Mouse (Mus musculus) CH12.LX (cell line): Measurements from ENCODE around the gene Fbxo36. TPM values are rescaled to one million over a fixed set of nuclear protein-coding genes. Genes with fewer than 3 reads are reported as not detected.

Experiments
- DNase-seq: peaks from one replicate; pipeline ENCODE4 v3.0.0-alpha.2; 2013; ENCODE audit errors: extremely low read depth
- H3K27ac ChIP-seq: 2 replicates; pipeline ENCODE4 v1.5.1; 2012; ENCODE audit warnings: low read depth, mild to moderate bottlenecking, control low read depth, moderate library complexity; ENCODE audit not compliant: insufficient read depth
- H3K27me3 ChIP-seq: replicated peaks from 2 replicates; pipeline ENCODE3; 2012; ENCODE audit warnings: inconsistent platforms
- H3K36me3 ChIP-seq, 2 experiments: replicated peaks in 1 of 2; 2 replicates each; pipeline versions ENCODE3 to v1.6.1; 2012; ENCODE audit warnings: inconsistent platforms in 1 of 2, low read length in 1 of 2, mild to moderate bottlenecking in 1 of 2, mixed read lengths in 1 of 2, moderate library complexity in 1 of 2; ENCODE audit not compliant: control insufficient read depth in 1 of 2, insufficient read depth in 1 of 2
- H3K4me1 ChIP-seq, 2 experiments: 2 replicates each; pipeline ENCODE4 v1.6.1; 2012; ENCODE audit warnings: inconsistent platforms in 1 of 2, moderate library complexity in 1 of 2; ENCODE audit not compliant: insufficient read depth in 2 of 2, control insufficient read depth in 1 of 2
- H3K4me2 ChIP-seq: 2 replicates; pipeline ENCODE4 v1.6.1; 2012; ENCODE audit warnings: low read depth, mild to moderate bottlenecking, control low read depth; ENCODE audit not compliant: poor library complexity, insufficient read depth, severe bottlenecking
- H3K4me3 ChIP-seq, 3 experiments: fragments of 150-350 bp in 1 of 3; sonication (generic) in 1 of 3; replicated peaks in 1 of 3; 2 replicates each; pipeline versions ENCODE3 to v1.5.1; 2011 to 2012; ENCODE audit warnings: low read depth in 2 of 3, low read length in 2 of 3, mild to moderate bottlenecking in 2 of 3, moderate library complexity in 2 of 3, control low read depth in 1 of 3, improper control_type of control experiment in 1 of 3, inconsistent platforms in 1 of 3, mixed read lengths in 1 of 3; ENCODE audit not compliant: poor library complexity in 1 of 3
- H3K79me2 ChIP-seq: replicated peaks from 2 replicates; pipeline ENCODE4 v1.6.1; 2012; ENCODE audit warnings: mild to moderate bottlenecking, moderate library complexity; ENCODE audit not compliant: control insufficient read depth, poor library complexity, insufficient read depth, severe bottlenecking; ENCODE audit errors: extremely low read depth
- H3K9ac ChIP-seq: 2 replicates; pipeline ENCODE4 v1.6.1; 2012; ENCODE audit warnings: low read depth, mild to moderate bottlenecking, control low read depth, moderate library complexity; ENCODE audit not compliant: insufficient read depth
- H3K9me3 ChIP-seq: replicated peaks from 2 replicates; pipeline ENCODE3; 2012; ENCODE audit warnings: low read length, inconsistent platforms, mixed read lengths
- CHD1 ChIP-seq: IDR thresholded peaks from 2 replicates; pipeline ENCODE4 v1.6.1; 2012; ENCODE audit warnings: low read depth, low read length, improper control_type of control experiment, inconsistent platforms
- CHD2 ChIP-seq: IDR thresholded peaks from 2 replicates; pipeline ENCODE4 v1.6.1; 2011; ENCODE audit warnings: low read length, improper control_type of control experiment
- CTCF ChIP-seq, 2 experiments: IDR thresholded peaks in 1 of 2; conservative IDR thresholded peaks in 1 of 2; 2 replicates each; pipeline ENCODE4 v1.5.1; 2011 to 2012; ENCODE audit warnings: low read depth in 2 of 2, low read length in 2 of 2, improper control_type of control experiment in 1 of 2, inconsistent platforms in 1 of 2, mild to moderate bottlenecking in 1 of 2, moderate library complexity in 1 of 2
- ELF1 ChIP-seq: IDR thresholded peaks from 2 replicates; pipeline ENCODE4 v1.6.1; 2014; ENCODE audit warnings: low read depth, mild to moderate bottlenecking, inconsistent platforms, low read length, improper control_type of control experiment
- EP300 ChIP-seq: IDR thresholded peaks from 2 replicates; pipeline ENCODE4 v1.6.1; 2011; ENCODE audit warnings: low read length, improper control_type of control experiment
- ETS1 ChIP-seq: conservative IDR thresholded peaks from 2 replicates; pipeline ENCODE4 v1.6.1; 2012; ENCODE audit warnings: low read depth, mild to moderate bottlenecking, inconsistent platforms, low read length, improper control_type of control experiment, moderate library complexity
- GABPA ChIP-seq: IDR thresholded peaks from 2 replicates; pipeline ENCODE4 v1.6.1; 2012; ENCODE audit warnings: low read depth, low read length, improper control_type of control experiment, inconsistent platforms; ENCODE audit not compliant: insufficient replicate concordance
- IRF4 ChIP-seq: IDR thresholded peaks from 2 replicates; pipeline ENCODE4 v1.6.1; 2014; ENCODE audit warnings: low read depth, mild to moderate bottlenecking, inconsistent platforms, low read length, improper control_type of control experiment
- JUN ChIP-seq: IDR thresholded peaks from 2 replicates; pipeline ENCODE4 v1.6.1; 2011; ENCODE audit warnings: low read depth, mild to moderate bottlenecking, low read length, improper control_type of control experiment, moderate library complexity; ENCODE audit not compliant: insufficient read depth
- JUND ChIP-seq: conservative IDR thresholded peaks from 2 replicates; pipeline ENCODE4 v1.6.1; 2011; ENCODE audit warnings: low read depth, low read length, improper control_type of control experiment
- KAT2A ChIP-seq: IDR thresholded peaks from 2 replicates; pipeline ENCODE4 v1.6.1; 2012; ENCODE audit warnings: low read length, improper control_type of control experiment, inconsistent platforms; ENCODE audit not compliant: insufficient replicate concordance
- MAFK ChIP-seq: IDR thresholded peaks from 2 replicates; pipeline ENCODE4 v1.6.1; 2011; ENCODE audit warnings: low read length, improper control_type of control experiment; ENCODE audit not compliant: insufficient replicate concordance
- MAX ChIP-seq: IDR thresholded peaks from 2 replicates; pipeline ENCODE4 v1.6.1; 2011; ENCODE audit warnings: low read length, improper control_type of control experiment
- MAZ ChIP-seq: IDR thresholded peaks from 2 replicates; pipeline ENCODE4 v1.6.1; 2012; ENCODE audit warnings: low read depth, mild to moderate bottlenecking, inconsistent platforms, low read length, improper control_type of control experiment, moderate library complexity
- MEF2A ChIP-seq: IDR thresholded peaks from 2 replicates; pipeline ENCODE4 v1.6.1; 2014; ENCODE audit warnings: low read depth, mild to moderate bottlenecking, inconsistent platforms, low read length, improper control_type of control experiment, borderline replicate concordance
- MYC ChIP-seq: IDR thresholded peaks from 2 replicates; pipeline ENCODE4 v1.6.1; 2011; ENCODE audit warnings: low read depth, mild to moderate bottlenecking, improper control_type of control experiment, low read length
- NELFE ChIP-seq: IDR thresholded peaks from 2 replicates; pipeline ENCODE4 v1.6.1; 2011; ENCODE audit warnings: low read depth, low read length, improper control_type of control experiment
- NRF1 ChIP-seq: IDR thresholded peaks from 2 replicates; pipeline ENCODE4 v1.6.1; 2014; ENCODE audit warnings: low read depth, mild to moderate bottlenecking, inconsistent platforms, low read length, improper control_type of control experiment, moderate library complexity
- POLR2A ChIP-seq: IDR thresholded peaks from 2 replicates; pipeline ENCODE4 v1.6.1; 2011; ENCODE audit warnings: low read depth, mild to moderate bottlenecking, improper control_type of control experiment, low read length
- RAD21 ChIP-seq: IDR thresholded peaks from 2 replicates; pipeline ENCODE4 v1.6.1; 2011; ENCODE audit warnings: low read depth, mild to moderate bottlenecking, low read length, improper control_type of control experiment, moderate library complexity
- RCOR1 ChIP-seq: conservative IDR thresholded peaks from 2 replicates; pipeline ENCODE4 v1.6.1; 2012; ENCODE audit warnings: low read depth, mild to moderate bottlenecking, inconsistent platforms, low read length, improper control_type of control experiment
- SIN3A ChIP-seq: IDR thresholded peaks from 2 replicates; pipeline ENCODE4 v1.6.1; 2012; ENCODE audit warnings: low read length, improper control_type of control experiment, inconsistent platforms
- TBP ChIP-seq: conservative IDR thresholded peaks from 2 replicates; pipeline ENCODE4 v1.6.1; 2011; ENCODE audit warnings: low read depth, low read length, improper control_type of control experiment
- TCF12 ChIP-seq: IDR thresholded peaks from 2 replicates; pipeline ENCODE4 v1.6.1; 2014; ENCODE audit warnings: low read depth, mild to moderate bottlenecking, inconsistent platforms, low read length, improper control_type of control experiment
- USF1 ChIP-seq: IDR thresholded peaks from 2 replicates; pipeline ENCODE4 v1.6.1; 2014; ENCODE audit warnings: low read depth, mild to moderate bottlenecking, inconsistent platforms, low read length, improper control_type of control experiment
- USF2 ChIP-seq: conservative IDR thresholded peaks from 2 replicates; pipeline ENCODE4 v1.6.1; 2011; ENCODE audit warnings: low read depth, low read length, improper control_type of control experiment
- ZC3H11A ChIP-seq: IDR thresholded peaks from 2 replicates; pipeline ENCODE4 v1.6.1; 2012; ENCODE audit warnings: low read depth, mild to moderate bottlenecking, inconsistent platforms, low read length, improper control_type of control experiment
- ZKSCAN1 ChIP-seq: IDR thresholded peaks from 2 replicates; pipeline ENCODE4 v1.6.1; 2012; ENCODE audit warnings: low read depth, inconsistent platforms, low read length, improper control_type of control experiment, borderline replicate concordance
- ZNF384 ChIP-seq: IDR thresholded peaks from 2 replicates; pipeline ENCODE4 v1.6.1; 2012; ENCODE audit warnings: low read depth, low read length, improper control_type of control experiment, inconsistent platforms
- dilution Hi-C: fragments of 300-500 bp; cut with MboI; formaldehyde crosslinking; loops from 2 replicates; pipeline ENCODE4 v1.14.3; 2020; ENCODE audit warnings: low sequenced_read_pairs; ENCODE audit not compliant: extremely low pct_unique_long_range_greater_than_20kb, extremely low pct_ligation_motif_present
- in situ Hi-C: fragments of 300-500 bp; cut with MboI; formaldehyde crosslinking; loops from 3 replicates; pipeline ENCODE4 v1.14.3; 2019; ENCODE audit warnings: low sequenced_read_pairs, low pct_ligation_motif_present, low pct_unique_long_range_greater_than_20kb, mixed read lengths
- polyA plus RNA-seq: library from polyadenylated mRNA; unstranded; fragments of >175 nt; gene quantifications from 2 replicates; pipeline ENCODE4 v1.2.1, GENCODE M21; 2012; ENCODE audit warnings: low read depth; ENCODE audit not compliant: insufficient read length
- total RNA-seq, 2 experiments: library from RNA; depleted of rRNA; stranded (reverse); fragments of 300-350 nt in 1 of 2; fragments of >200 nt in 1 of 2; gene quantifications; 2 replicates each; pipeline ENCODE4 v1.2.3; 2012 to 2014

Gene Fbxo36
- total and polyA plus RNA-seq, 3 experiments: 2.5 to 3.8 (median 3.0) TPM

- no peak for TF ChIP-seq RAD21
- no peak for TF ChIP-seq ELF1
- TF ChIP-seq MYC: no peak
- TF ChIP-seq CHD2: no peak
- no peak for TF ChIP-seq NELFE
- TF ChIP-seq IRF4: no peak
- no peak for TF ChIP-seq USF2
- no peak for TF ChIP-seq JUND
- TF ChIP-seq ETS1: no peak
- TF ChIP-seq EP300: no peak
- no peak for TF ChIP-seq SIN3A
- no peak for TF ChIP-seq USF1
- TF ChIP-seq GABPA: no peak
- TF ChIP-seq MAFK: no peak
- TF ChIP-seq TBP: no peak
- TF ChIP-seq JUN: no peak
- no peak for TF ChIP-seq CHD1
- TF ChIP-seq MEF2A: no peak
- no peak for TF ChIP-seq MAZ
- TF ChIP-seq NRF1: no peak
- peaks cover 0 to 5% of the 10 kb centered on the region in 2 experiments; a peak in 2 of 4 replicates for H3K4me1 ChIP-seq
- in situ Hi-C loops (no loop called here), dilution Hi-C loops (no loop called here)
- H3K4me2 ChIP-seq: no peak overlapping the region
- no peak overlapping the region for H3K4me3 ChIP-seq
- no peak for DNase-seq
- H3K9me3 ChIP-seq: peaks cover 3% of the 10 kb centered on the region
- no peaks in the 10 kb centered on the region for H3K27me3 ChIP-seq
- H3K36me3 ChIP-seq: no peaks in the 10 kb centered on the region
- no peak overlapping the region for H3K27ac ChIP-seq
- H3K9ac ChIP-seq: no peak overlapping the region
- no peaks in the 10 kb centered on the region for H3K79me2 ChIP-seq
Measured at GRCm38 (mm10) chr1:84897364-84897763, 57.7 kb downstream of the Fbxo36 start.

GRCm38 (mm10) chr1:84899156-84899555, 59.5 kb downstream of the Fbxo36 start:
- Histone ChIP-seq H3K4me3 (no peak overlapping the region), H3K79me2 (no peaks in the 10 kb centered on the region), H3K9ac (no peak overlapping the region), H3K36me3 (no peaks in the 10 kb centered on the region), H3K4me2 (no peak overlapping the region), H3K4me1 (peaks cover 0 to 5% of the 10 kb centered on the region in 2 experiments; a peak in 2 of 4 replicates)
- dilution Hi-C loops: no loop called here
- TF ChIP-seq CHD1 (no peak), JUND (no peak), ELF1 (no peak), ZNF384 (no peak), MAFK (no peak), RCOR1 (no peak), CTCF (conservative IDR thresholded peaks at IDR 0.05 in 1 of 2, IDR thresholded peaks at IDR 0.05 in 1 of 2; ENCODE audit: low read depth in 2 of 2, low read length in 2 of 2) (no peak), TCF12 (no peak), NRF1 (no peak), ZKSCAN1 (no peak), USF1 (no peak), ZC3H11A (no peak), KAT2A (no peak), RAD21 (no peak), JUN (no peak), POLR2A (no peak), MAX (no peak)
- TF ChIP-seq, all 38 proteins: peak for 0
- in situ Hi-C loops: no loop called here
- peaks cover 3% of the 10 kb centered on the region for H3K9me3 ChIP-seq
- no peak for DNase-seq
- no peak overlapping the region for H3K27ac ChIP-seq
- H3K27me3 ChIP-seq: no peaks in the 10 kb centered on the region
